Mouse (Mus musculus) intestine, embryonic 16.5 days (tissue): ENCODE data around the gene Ano4. TPM values are rescaled to one million over a fixed set of nuclear protein-coding genes. Genes with fewer than 3 reads are reported as not detected.

Source experiments
- ATAC-seq: fragments of 200-750 bp; cut with Nextera tagmentation; 2 replicates; pipeline ENCODE4 v1.8.0; 2017; ENCODE audit warnings: moderate TSS enrichment, moderate library complexity
- H3K27ac ChIP-seq: fragments of 300-500 bp; sonication (generic); 2 replicates; pipeline ENCODE4 v1.5.1; 2014; ENCODE audit warnings: mild to moderate bottlenecking, low read length
- H3K27me3 ChIP-seq: fragments of 300-500 bp; sonication (generic); replicated peaks from 2 replicates; pipeline ENCODE4 v1.6.1; 2014; ENCODE audit warnings: low read length, control low read depth, mixed read lengths; ENCODE audit not compliant: control insufficient read depth, insufficient read depth
- H3K36me3 ChIP-seq: fragments of 300-500 bp; sonication (generic); 2 replicates; pipeline ENCODE4 v1.6.1; 2014; ENCODE audit warnings: low read length, control low read depth; ENCODE audit not compliant: control insufficient read depth, insufficient read depth
- H3K4me1 ChIP-seq: fragments of 300-500 bp; sonication (generic); 2 replicates; pipeline ENCODE4 v1.6.1; 2014; ENCODE audit warnings: low read length, control low read depth, mixed read lengths; ENCODE audit not compliant: control insufficient read depth, insufficient read depth
- H3K4me2 ChIP-seq: fragments of 300-500 bp; sonication (generic); 2 replicates; pipeline ENCODE4 v1.6.1; 2014; ENCODE audit warnings: low read depth, low read length, control low read depth
- H3K4me3 ChIP-seq: fragments of 300-500 bp; sonication (generic); 2 replicates; pipeline ENCODE4 v1.5.1; 2014; ENCODE audit warnings: mild to moderate bottlenecking, low read length
- H3K9ac ChIP-seq: fragments of 300-500 bp; sonication (generic); 2 replicates; pipeline ENCODE4 v1.6.1; 2014; ENCODE audit warnings: low read depth, low read length
- H3K9me3 ChIP-seq: fragments of 300-500 bp; sonication (generic); 2 replicates; pipeline ENCODE4 v1.6.1; 2016; ENCODE audit warnings: low read length, control low read depth; ENCODE audit not compliant: control insufficient read depth
- WGBS: fragments of 180-500 bp; shearing (Covaris S2); extraction: QIAGEN DNeasy Blood & Tissue Kit; methylation state at CpG from one replicate; pipeline ENCODE4 v1.1.7; 2014; 5-methylcytosine and 5-hydroxymethylcytosine counted together
- polyA plus RNA-seq: library from polyadenylated mRNA; unstranded; fragments of >200 nt; fragmentation: Nextera tagmentation; extraction: Ambion mirVana; gene quantifications from 2 replicates; pipeline ENCODE4 v1.2.1, GENCODE M21; 2015

Gene Ano4
- polyA plus RNA-seq, 1 experiment from 2014 or later = 0.49 TPM

DNA sequence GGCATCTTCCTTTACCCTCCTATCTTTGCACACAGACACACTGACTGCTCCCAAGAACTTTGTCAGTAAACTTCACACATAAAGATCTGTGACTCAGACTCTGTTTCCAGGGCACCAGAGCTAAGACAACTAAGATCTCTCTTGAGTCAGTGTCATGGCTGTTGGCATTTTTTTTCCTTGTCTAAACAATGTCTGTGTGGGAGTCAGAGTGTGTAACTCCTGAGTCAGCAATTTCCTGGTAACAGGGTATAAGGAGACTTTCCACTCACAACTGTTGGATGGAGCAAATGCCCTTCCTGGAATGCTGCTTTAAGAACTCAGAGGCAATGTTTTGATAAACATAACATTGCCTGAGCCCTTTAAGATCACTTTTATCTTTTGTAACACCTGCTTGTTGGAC lies 37.0 kb downstream of the Ano4 start:
- Histone ChIP-seq H3K4me3 (no peak overlapping the region), H3K4me1 (no peaks in the 10 kb centered on the region), H3K4me2 (no peak overlapping the region), H3K9me3 (0 out of 2 replicates have a peak, but pooled peaks cover 4% of the 10 kb centered on the region), H3K36me3 (no peaks in the 10 kb centered on the region), H3K27me3 (no peaks in the 10 kb centered on the region), H3K27ac (no peak overlapping the region), H3K9ac (no peak overlapping the region)
- no peak for ATAC-seq

GRCm38 (mm10) chr10:89300346-89300745 lies 44.2 kb downstream of the Ano4 start:
- Histone ChIP-seq H3K27ac (no peak overlapping the region), H3K4me2 (no peak overlapping the region), H3K27me3 (no peaks in the 10 kb centered on the region), H3K4me1 (no peaks in the 10 kb centered on the region), H3K36me3 (no peaks in the 10 kb centered on the region), H3K4me3 (no peak overlapping the region), H3K9ac (no peak overlapping the region), H3K9me3 (no peaks in the 10 kb centered on the region)
- ATAC-seq = no peak
- 68% methylated on average over 2 of the region's 2 CpGs for WGBS

GRCm38 (mm10) chr10:89292784-89293183 lies 51.8 kb downstream of the Ano4 start:
- Histone ChIP-seq H3K4me2 (no peak overlapping the region), H3K4me3 (no peak overlapping the region), H3K27ac (no peak overlapping the region), H3K9me3 (no peaks in the 10 kb centered on the region), H3K27me3 (no peaks in the 10 kb centered on the region), H3K4me1 (no peaks in the 10 kb centered on the region), H3K9ac (no peak overlapping the region), H3K36me3 (no peaks in the 10 kb centered on the region)
- WGBS = 73% methylated on average over 3 of the region's 3 CpGs
- no peak for ATAC-seq

DNA sequence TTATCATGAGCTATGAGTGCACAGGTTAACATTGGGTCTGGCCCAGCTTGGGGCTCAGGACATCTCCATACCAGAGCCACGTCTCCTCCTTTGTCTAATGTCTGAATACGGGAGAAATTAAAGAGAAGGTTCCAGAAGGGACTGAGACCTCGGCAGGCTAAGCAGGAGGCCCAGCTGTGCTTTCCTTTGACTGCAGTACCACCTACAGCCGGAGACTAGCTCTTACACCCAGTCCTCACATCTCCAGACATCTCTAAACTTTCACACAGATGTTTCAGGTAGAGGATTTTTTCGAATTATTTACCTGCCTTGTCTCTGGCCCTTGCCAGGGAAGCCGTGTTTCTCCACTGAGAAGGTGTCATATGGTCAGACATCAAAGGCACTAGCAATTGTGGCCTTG lies 53.9 kb downstream of the Ano4 start:
- H3K27ac ChIP-seq = no peak overlapping the region
- ATAC-seq = no peak
- H3K36me3 ChIP-seq = no peaks in the 10 kb centered on the region
- 64% methylated on average over 6 of the region's 6 CpGs for WGBS
- no peak overlapping the region for H3K9ac ChIP-seq
- H3K4me3 ChIP-seq = no peak overlapping the region
- no peaks in the 10 kb centered on the region for H3K4me1 ChIP-seq
- no peak overlapping the region for H3K4me2 ChIP-seq
- no peaks in the 10 kb centered on the region for H3K27me3 ChIP-seq
- H3K9me3 ChIP-seq = no peaks in the 10 kb centered on the region

DNA sequence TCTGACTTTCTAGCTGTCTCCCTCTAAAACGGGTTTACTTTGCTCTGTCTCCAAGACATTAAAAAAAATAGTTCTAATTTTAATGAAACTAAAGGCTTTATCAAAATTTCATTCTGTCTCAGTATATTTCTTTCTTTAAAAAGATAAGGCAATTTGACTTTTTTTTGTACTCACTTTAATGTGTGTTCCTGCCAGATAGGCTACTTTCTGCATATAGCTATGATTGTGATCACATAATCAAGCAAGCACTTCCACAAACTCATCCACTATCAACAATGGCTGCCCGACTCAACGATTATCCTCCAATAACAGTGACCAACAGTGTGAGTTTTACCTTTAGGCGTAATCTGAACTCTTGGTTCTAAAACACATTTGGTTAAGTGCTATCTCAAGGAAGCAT lies 55.3 kb downstream of the Ano4 start:
- WGBS = 90% methylated on average over 4 of the region's 4 CpGs
- H3K27me3 ChIP-seq = no peaks in the 10 kb centered on the region

DNA sequence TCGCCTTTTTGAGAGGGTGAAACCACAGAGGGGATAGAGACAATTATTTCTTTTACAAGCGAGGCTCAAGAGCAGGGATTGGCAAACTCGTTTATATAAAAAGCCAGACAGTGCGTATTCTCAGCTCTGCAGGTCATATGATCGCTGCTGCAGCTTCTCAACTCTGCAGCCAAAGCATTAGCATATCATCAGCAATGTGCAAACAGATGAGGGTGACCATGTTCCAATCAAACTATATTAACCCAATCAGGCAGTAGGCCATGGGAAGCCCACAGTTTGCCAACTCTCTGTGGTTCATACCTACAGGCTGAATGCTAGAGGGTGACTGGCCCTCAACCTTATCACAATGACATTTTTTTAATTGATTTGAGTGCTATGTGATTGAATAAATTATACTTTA lies 64.2 kb downstream of the Ano4 start:
- H3K27me3 ChIP-seq = no peaks in the 10 kb centered on the region
- H3K9ac ChIP-seq = no peak overlapping the region
- no peaks in the 10 kb centered on the region for H3K4me1 ChIP-seq
- H3K4me2 ChIP-seq = no peak overlapping the region
- H3K9me3 ChIP-seq = no peaks in the 10 kb centered on the region
- H3K27ac ChIP-seq = no peak overlapping the region
- H3K36me3 ChIP-seq = no peaks in the 10 kb centered on the region
- 64% methylated on average over 5 of the region's 5 CpGs for WGBS
- H3K4me3 ChIP-seq = no peak overlapping the region
- ATAC-seq = no peak

More for the DNA sequence above, 55.3 kb downstream of the Ano4 start:
- Histone ChIP-seq H3K4me3 (no peak overlapping the region), H3K4me2 (no peak overlapping the region), H3K27ac (no peak overlapping the region), H3K9me3 (no peaks in the 10 kb centered on the region), H3K9ac (no peak overlapping the region), H3K36me3 (no peaks in the 10 kb centered on the region), H3K4me1 (no peaks in the 10 kb centered on the region)
- no peak for ATAC-seq

- whole genome bisulfite sequencing = 91% methylated on average over 3 of the region's 3 CpGs
- Histone ChIP-seq H3K36me3 (no peaks in the 10 kb centered on the region), H3K27ac (no peak overlapping the region), H3K4me3 (no peak overlapping the region), H3K9me3 (no peaks in the 10 kb centered on the region), H3K27me3 (no peaks in the 10 kb centered on the region), H3K4me1 (no peaks in the 10 kb centered on the region), H3K4me2 (no peak overlapping the region), H3K9ac (no peak overlapping the region)
- no peak for ATAC-seq
These were observed 71.4 kb downstream of the Ano4 start for GRCm38 (mm10) chr10:89273001-89273680.

GRCm38 (mm10) chr10:89267312-89267711 lies 77.2 kb downstream of the Ano4 start:
- Histone ChIP-seq H3K9me3 (no peaks in the 10 kb centered on the region), H3K27me3 (no peaks in the 10 kb centered on the region), H3K4me3 (no peak overlapping the region), H3K4me2 (no peak overlapping the region), H3K4me1 (no peaks in the 10 kb centered on the region), H3K9ac (no peak overlapping the region), H3K36me3 (no peaks in the 10 kb centered on the region), H3K27ac (no peak overlapping the region)
- no peak for ATAC-seq
- WGBS = 80% methylated on average over 3 of the region's 3 CpGs

DNA sequence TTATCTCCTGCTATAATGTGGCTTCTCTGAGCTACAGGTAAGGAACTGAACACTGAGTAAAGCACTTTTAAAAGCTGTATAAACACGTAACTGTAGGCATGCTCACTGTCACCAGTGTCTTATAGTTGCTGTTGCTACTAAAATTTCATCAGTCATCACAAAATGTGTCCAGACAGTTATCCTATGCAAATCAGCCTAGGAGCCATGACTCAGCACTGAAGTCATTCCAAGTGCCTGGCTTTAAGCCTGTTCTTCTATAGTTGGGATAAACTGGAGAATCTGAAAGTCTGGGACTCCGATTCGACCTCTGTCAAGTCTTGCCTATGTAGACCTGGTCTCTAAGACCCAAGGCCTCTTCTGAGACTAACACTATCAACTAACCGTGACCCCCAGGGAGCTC lies 81.2 kb downstream of the Ano4 start:
- ATAC-seq = no peak
- whole genome bisulfite sequencing = 73% methylated on average over 4 of the region's 4 CpGs
- no peaks in the 10 kb centered on the region for H3K9me3 ChIP-seq

More for the DNA sequence above, 81.2 kb downstream of the Ano4 start:
- Histone ChIP-seq H3K9ac (no peak overlapping the region), H3K4me3 (no peak overlapping the region), H3K4me1 (no peaks in the 10 kb centered on the region), H3K36me3 (no peaks in the 10 kb centered on the region), H3K27ac (no peak overlapping the region), H3K27me3 (no peaks in the 10 kb centered on the region), H3K4me2 (no peak overlapping the region)
